In genomic region chr5:66959968-66960367, GRCm38 (mm10) we compare ENCODE assay signal across 21 mouse cellular contexts.
A peak's percentile ranks its signal among the peaks of the same experiment; 100 is the strongest.
DNase-seq lines count a peak whose midpoint lies in the region; ATAC-seq lines count a peak whose summit lies in the region.
"Had no signal": no experiment of that assay in that cellular context is flagged by ENCODE, and none has a peak within 500 bp of the region (broad histone marks: within the 10 kb centered on the region; RNA-seq: fewer than 3 reads in every experiment).

No protein-coding gene starts in this region.

- WGBS in hindbrain, embryonic 16.5 days: 66% methylated on average over 8 of the region's 8 CpGs
- WGBS in hindbrain, embryonic 14.5 days: 77% methylated on average over 8 of the region's 8 CpGs
- 61% methylated on average over 8 of the region's 8 CpGs for WGBS in embryonic facial prominence, embryonic 15.5 days

- 0 out of 2 replicates have a peak, but pooled peaks have one; percentile 52 for ATAC-seq in hindbrain, embryonic 16.5 days
- no peak for ATAC-seq in hindbrain, embryonic 14.5 days (ENCODE audit: low FRiP score)
- ATAC-seq in embryonic facial prominence, embryonic 15.5 days (ENCODE audit: insufficient number of reproducible peaks, low FRiP score, low TSS enrichment, low read depth): no peak
- ATAC-seq: CD4-positive, CD25-positive, alpha-beta regulatory T cell, adult 4 months; forebrain, embryonic 13.5 days; intestine, embryonic 15.5 days; Patski had no signal

- H3K36me3 ChIP-seq in hindbrain, embryonic 16.5 days (ENCODE audit: control insufficient read depth, insufficient read depth, low read length): peaks cover 4% of the 10 kb centered on the region; the same call in 1 of the 2 replicates
- H3K36me3 ChIP-seq in hindbrain, embryonic 14.5 days (replicated peaks; ENCODE audit: control insufficient read depth, insufficient read depth): no peaks in the 10 kb centered on the region
- no peaks in the 10 kb centered on the region for H3K36me3 ChIP-seq in embryonic facial prominence, embryonic 15.5 days
- H3K36me3 ChIP-seq: intestine, embryonic 15.5 days had no signal

- no peaks in the 10 kb centered on the region for H3K4me1 ChIP-seq in hindbrain, embryonic 16.5 days (ENCODE audit: control insufficient read depth, insufficient read depth, low read depth, low read length)
- no peaks in the 10 kb centered on the region for H3K4me1 ChIP-seq in hindbrain, embryonic 14.5 days (replicated peaks; ENCODE audit: control insufficient read depth, insufficient read depth, low read length)
- H3K4me1 ChIP-seq in embryonic facial prominence, embryonic 15.5 days: peaks cover 9% of the 10 kb centered on the region; the same call in 1 of the 2 replicates
- H3K4me1 ChIP-seq: intestine, embryonic 15.5 days had no signal

- H3K9ac ChIP-seq in hindbrain, embryonic 16.5 days (ENCODE audit: low read depth, low read length): no peak overlapping the region
- H3K9ac ChIP-seq in hindbrain, embryonic 14.5 days: no peak overlapping the region
- no peak overlapping the region for H3K9ac ChIP-seq in embryonic facial prominence, embryonic 15.5 days
- H3K9ac ChIP-seq: forebrain, embryonic 13.5 days; intestine, embryonic 15.5 days; kidney, embryonic 15.5 days; liver, embryonic 14.5 days; neural tube, embryonic 12.5 days had no signal

- no peak overlapping the region for H3K4me3 ChIP-seq in hindbrain, embryonic 16.5 days (ENCODE audit: low read length)
- H3K4me3 ChIP-seq in hindbrain, embryonic 14.5 days (replicated peaks; ENCODE audit: low read length): no peak overlapping the region
- H3K4me3 ChIP-seq in embryonic facial prominence, embryonic 15.5 days (replicated peaks): no peak overlapping the region
- H3K4me3 ChIP-seq: forebrain, embryonic 13.5 days; intestine, embryonic 15.5 days; kidney, embryonic 15.5 days; neural tube, embryonic 12.5 days had no signal

- H3K27ac ChIP-seq in hindbrain, embryonic 16.5 days (ENCODE audit: low read depth, low read length): no peak overlapping the region
- no peak overlapping the region for H3K27ac ChIP-seq in hindbrain, embryonic 14.5 days
- H3K27ac ChIP-seq in embryonic facial prominence, embryonic 15.5 days (replicated peaks): peak overlapping the region; percentile 34; the same call in 1 of the 2 replicates
- H3K27ac ChIP-seq: forebrain, embryonic 13.5 days; intestine, embryonic 15.5 days; kidney, embryonic 15.5 days; liver, embryonic 14.5 days; macrophage; neural tube, embryonic 12.5 days had no signal

- H3K27me3 ChIP-seq in hindbrain, embryonic 16.5 days (replicated peaks; ENCODE audit: control insufficient read depth, insufficient read depth, low read length): no peaks in the 10 kb centered on the region
- no peaks in the 10 kb centered on the region for H3K27me3 ChIP-seq in hindbrain, embryonic 14.5 days (ENCODE audit: control insufficient read depth, insufficient read depth, low read length)
- H3K27me3 ChIP-seq in embryonic facial prominence, embryonic 15.5 days: no peaks in the 10 kb centered on the region
- H3K27me3 ChIP-seq: forebrain, embryonic 13.5 days; intestine, embryonic 15.5 days; kidney, embryonic 15.5 days; neural tube, embryonic 12.5 days; Patski had no signal

- no peak overlapping the region for H3K4me2 ChIP-seq in hindbrain, embryonic 16.5 days (ENCODE audit: low read length)
- H3K4me2 ChIP-seq in hindbrain, embryonic 14.5 days (replicated peaks): no peak overlapping the region
- H3K4me2 ChIP-seq in embryonic facial prominence, embryonic 15.5 days (replicated peaks): no peak overlapping the region
- H3K4me2 ChIP-seq: forebrain, embryonic 13.5 days; intestine, embryonic 15.5 days; kidney, embryonic 15.5 days; midbrain, embryonic 11.5 days; neural tube, embryonic 12.5 days had no signal

- no peaks in the 10 kb centered on the region for H3K9me3 ChIP-seq in hindbrain, embryonic 16.5 days (ENCODE audit: control insufficient read depth, low read length)
- H3K9me3 ChIP-seq in hindbrain, embryonic 14.5 days (ENCODE audit: control insufficient read depth, low read length): no peaks in the 10 kb centered on the region
- H3K9me3 ChIP-seq in embryonic facial prominence, embryonic 15.5 days (replicated peaks): no peaks in the 10 kb centered on the region
- H3K9me3 ChIP-seq: forebrain, embryonic 13.5 days; intestine, embryonic 15.5 days; kidney, embryonic 15.5 days; neural tube, embryonic 12.5 days had no signal

- peak; percentile 34 for DNase-seq in cerebellum, adult 9-10 months
- DNase-seq in cerebellum, adult 8-10 months: no peak
- DNase-seq in hindbrain, embryonic 14.5 days (ENCODE audit: low spot score): no peak
- DNase-seq in brain, adult 2 months (ENCODE audit: low read depth, low spot score): peak; percentile 35
- no peak for DNase-seq in spleen, postnatal 4 days (ENCODE audit: low spot score in 2 of 2)
- DNase-seq: adrenal gland, adult 8-10 months; cerebellum, adult 11-12 months; gastrocnemius, postnatal 25 days; right cerebral cortex, adult 18-20 months; thymus, postnatal 14 days had no signal

Comparison
In these comparisons a context has a peak if more than half of its experiments do, and no peak if none do; other contexts are left out.
1. DNase-seq: peak in cerebellum, adult 9-10 months (single experiment) and brain, adult 2 months (single experiment); none in cerebellum, adult 8-10 months (single experiment), hindbrain, embryonic 14.5 days (single experiment) and spleen, postnatal 4 days (0 of 2).